Mouse (Mus musculus) mouse trophoblast stem cell (cell line): Measurements from ENCODE around the gene Necab2.

Source experiments
- in situ Hi-C, 2 experiments: fragments of 300-500 bp; cut with MseI, MboI; formaldehyde crosslinking; loops; 2 replicates in 1 of 2; 3 replicates in 1 of 2; pipeline ENCODE4 v1.15.1; 2025

Gene Necab2

DNA sequence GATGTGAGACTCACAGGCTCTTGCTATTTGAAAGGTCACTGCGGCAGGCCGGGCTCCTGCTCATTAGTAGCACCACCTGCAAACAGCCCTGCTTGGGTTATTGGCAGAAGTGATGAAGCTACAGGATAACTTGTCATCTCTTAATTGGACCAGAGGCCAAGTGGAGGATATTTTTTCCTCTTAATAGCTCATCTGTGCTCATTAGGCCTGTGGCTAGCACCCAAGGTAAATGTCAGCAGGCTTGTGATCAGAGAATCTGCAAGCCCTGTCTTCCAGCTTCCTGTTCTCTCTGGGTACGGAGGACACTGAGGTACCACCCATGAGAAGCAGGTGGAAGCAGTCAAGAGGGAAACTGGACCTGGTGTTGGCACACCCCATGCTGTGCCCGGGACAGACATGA, 4.6 kb downstream of the Necab2 start:
- in situ Hi-C loops = loop anchor here in 1 of 2 experiments (5.0 kb wide), 1 partner anchor 46 kb away; no protein-coding TSS in a partner anchor

DNA sequence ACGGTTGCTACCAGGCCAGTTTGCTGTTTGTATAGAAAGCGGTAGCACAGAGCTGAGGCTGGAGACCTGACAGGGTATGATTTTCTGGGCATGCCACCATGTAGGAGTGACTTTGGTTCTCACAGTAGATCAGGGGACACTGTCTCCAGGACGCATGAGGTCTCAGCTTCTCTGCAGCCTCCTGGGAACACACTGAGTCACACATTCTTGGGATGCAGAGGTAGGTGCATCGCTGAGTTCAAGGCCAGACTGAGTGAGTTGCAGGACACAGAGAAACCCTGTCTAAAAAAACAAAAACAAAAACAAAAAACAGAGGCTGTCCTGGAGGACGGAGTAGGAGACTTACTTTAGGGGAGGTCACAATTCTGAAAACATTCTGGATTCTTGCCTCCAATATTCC, 6.4 kb downstream of the Necab2 start:
- in situ Hi-C loops = loop anchor here in 1 of 2 experiments (5.0 kb wide), 1 partner anchor 44 kb away; no protein-coding TSS in a partner anchor

DNA sequence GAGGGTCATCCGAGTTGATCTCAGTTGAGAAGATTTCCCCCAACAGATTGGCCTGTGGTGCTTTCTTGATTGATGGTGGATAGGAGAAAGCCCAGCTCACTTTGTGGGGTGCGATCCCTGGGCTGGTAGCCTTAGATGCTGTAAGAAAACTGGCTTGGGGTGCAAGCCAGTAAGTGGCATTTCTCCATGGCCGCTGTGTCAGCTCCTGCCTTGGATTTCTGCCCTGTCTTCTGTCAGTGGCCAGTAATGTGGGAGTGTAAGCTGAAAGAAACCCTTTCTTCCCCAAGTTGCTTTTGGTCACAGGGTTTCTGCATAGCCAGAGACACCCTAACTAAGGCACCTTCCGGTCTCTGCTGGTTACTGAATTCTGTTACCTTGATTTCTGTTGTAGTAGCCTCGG, 9.5 kb downstream of the Necab2 start:
- in situ Hi-C loops = no loop called here

DNA sequence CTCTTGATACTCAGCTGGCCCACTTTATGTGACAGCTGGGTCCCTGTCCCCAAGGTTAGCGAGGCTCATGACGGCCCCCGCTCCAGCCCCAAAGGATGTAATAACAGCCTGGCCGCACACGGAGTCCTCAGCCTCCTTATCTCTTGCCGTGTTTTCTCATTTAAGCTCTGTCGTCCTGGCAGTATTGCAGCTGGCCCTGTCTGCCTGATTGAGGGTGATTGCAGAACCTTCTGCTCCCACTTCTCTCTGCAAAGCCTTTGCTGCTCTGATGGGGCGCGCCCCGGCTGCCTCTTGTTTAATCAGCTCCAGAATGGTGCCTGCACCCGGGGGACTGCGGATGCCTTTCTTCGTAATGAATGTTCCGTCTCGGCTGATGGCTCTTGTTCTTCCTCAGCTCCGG, 13.2 kb downstream of the Necab2 start:
- in situ Hi-C loops = no loop called here

DNA sequence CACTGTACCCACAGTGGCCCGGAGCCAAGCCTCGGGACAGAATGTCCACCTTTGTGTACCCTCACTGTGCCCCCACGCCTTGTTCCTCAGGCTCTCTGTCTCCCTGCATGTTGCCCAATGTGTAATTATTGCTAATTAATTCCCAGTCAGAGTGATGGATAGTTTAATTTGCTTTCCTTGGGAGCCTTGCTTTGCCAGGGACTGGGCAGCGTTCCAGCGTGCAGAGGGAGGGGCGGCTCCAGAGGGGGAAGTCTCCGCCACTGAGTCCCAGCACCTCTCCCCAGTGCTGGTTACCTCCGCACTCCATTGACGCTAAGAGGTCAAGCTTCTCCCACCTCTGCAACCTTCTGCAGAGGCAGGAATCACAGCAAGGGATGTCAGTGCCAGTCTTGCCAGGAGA, 14.8 kb downstream of the Necab2 start:
- in situ Hi-C loops = no loop called here

DNA sequence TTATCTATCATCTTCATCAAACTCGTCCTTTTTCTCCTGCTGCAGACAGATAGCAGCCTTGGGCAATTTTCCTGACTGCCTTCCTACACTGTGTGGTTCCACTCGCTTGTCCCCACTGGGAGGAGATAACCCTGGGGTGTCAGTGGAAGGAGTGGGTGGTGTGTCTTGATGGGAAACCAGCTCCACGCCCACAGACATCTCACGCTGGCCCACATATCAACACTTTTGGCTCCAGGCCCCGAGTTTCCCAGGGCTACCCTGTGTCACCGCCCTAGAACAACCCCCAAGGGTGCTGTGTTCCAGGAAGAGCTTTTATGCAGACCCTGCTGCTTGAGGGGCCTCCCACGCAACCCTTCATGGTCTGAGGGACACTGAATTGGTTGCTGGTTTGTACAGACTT, 17.2 kb downstream of the Necab2 start:
- in situ Hi-C loops = no loop called here

DNA sequence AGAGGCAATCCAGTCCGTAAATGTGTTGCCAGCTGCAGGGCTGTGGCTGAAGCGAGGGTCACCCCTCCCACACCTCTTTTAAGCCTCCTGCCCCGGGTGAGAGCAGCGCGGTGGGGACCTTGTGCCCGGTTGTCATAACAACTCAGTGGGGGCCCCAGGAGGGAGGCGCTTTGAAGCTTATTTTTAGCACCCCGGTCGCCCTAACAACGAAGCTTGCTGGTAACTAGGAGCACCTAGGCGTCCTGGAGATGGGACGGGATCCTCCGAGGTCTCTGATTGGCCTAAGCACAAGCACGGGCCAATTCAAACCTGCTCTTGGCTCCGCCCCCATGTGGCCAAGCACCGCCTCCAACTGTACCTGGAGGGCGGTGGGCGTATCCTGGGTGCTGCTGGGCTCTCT, 19.6 kb downstream of the Necab2 start:
- in situ Hi-C loops = no loop called here

DNA sequence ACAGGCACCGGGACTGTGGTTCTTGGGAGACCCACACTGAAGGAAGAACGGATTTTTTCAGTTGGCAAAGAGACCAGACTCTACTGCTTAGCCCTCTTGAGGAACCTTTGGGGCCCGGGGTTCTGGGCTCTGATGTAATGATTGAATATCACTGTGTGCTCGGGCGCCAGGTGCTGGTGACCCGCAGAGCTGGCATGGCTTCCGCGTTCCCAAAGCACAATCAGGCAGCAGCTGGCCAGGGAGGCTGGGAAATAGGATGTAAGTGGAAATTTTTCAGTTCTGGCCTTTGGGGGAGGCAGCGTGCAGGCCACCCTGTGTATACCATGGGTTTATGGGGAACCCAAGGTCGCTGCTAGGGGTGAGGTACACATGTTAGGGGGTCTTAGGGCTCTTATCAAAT, 20.3 kb downstream of the Necab2 start:
- in situ Hi-C loops = no loop called here

DNA sequence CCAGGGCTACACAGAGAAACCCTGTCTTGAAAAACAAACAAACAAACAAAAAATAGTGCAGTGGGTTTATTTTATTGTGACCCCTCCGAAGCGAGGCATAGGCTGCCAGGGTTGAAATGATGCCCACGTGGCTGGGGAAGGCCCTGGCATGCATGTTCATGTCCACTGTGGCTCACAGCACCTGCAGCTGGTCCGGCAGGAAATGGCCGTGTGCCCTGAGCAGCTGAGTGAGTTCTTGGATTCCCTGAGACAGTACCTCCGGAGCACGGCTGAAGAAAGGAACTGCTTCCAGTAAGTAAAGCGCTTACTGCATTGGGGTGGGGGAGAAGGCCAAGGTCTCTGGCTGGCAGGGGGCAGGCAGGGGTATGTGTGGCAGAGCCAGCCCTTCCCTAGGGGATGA, 21.6 kb downstream of the Necab2 start:
- in situ Hi-C loops = no loop called here

DNA sequence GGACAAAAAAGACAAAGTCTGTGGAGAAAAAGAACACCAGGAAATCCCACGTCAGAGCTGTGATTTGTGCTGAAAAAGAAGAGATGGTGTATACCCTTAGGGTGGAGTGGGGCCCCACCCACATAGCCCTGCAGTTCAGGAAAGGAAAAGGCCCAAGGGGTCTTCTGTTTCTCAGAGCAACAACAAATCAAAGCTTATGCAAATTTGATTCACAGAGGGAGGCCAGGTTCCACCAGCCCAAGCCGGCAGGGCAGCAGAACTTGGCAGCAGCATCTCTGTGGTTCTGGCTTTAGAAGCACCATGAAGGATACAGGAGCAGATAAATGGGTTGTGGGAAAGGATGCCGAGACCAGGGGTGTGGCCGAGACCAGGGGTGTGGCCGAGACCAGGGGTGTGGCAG, 32.2 kb downstream of the Necab2 start:
- in situ Hi-C loops = no loop called here

DNA sequence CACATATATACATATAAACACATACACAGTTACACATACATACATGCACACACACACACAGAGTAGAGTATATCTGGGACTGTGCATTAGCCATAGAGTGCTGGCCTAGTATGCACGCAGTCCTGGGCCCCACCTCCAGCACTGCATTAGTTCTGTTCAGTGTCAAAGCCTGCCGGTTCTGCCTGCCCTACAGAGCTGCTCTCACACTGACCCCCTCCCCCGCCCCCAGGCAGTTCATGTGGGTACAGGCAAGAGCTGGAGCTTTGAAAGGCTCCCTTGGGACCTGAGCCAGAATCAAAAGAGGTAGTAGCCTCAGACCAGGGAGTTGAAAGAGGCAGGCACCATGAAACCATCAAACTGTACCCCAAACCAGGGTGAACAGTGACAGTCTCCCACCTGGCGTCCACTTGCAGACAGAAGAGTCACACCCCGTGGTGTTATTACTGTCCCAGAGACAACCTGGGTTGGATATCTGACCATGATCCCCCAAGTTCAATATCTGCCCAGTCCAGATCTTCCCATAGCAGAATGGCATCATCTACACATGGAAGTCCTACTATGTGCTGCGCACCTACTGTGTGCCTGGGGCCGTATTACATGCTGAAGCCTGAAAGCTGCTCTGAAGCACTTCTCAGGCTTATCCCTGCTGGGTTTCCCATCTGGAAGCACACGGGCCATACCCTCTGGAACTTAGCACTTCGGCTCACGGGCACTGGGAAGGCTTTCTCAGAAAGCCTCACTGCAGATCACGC, 37.8 kb downstream of the Necab2 start:
- in situ Hi-C loops = no loop called here

DNA sequence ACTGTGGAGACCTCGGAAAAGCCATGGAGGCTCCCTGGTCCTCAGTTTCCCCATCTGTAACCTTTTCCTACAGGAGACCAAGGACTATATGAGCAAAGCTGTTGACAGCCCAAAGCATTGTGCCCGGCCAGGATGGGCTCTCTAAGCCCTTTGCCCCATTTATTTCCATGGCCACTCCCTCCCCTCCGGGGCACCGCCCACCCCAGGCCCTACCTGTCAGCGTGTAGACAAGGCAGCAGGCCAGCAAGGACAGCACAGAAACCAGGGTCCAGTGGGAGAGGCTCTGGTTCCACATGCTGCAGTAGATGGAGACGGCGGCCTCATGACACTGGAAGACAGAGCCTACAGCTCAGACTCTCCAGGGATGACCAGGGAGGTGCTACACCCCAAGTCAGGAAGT, 40.6 kb downstream of the Necab2 start:
- in situ Hi-C loops = no loop called here

DNA sequence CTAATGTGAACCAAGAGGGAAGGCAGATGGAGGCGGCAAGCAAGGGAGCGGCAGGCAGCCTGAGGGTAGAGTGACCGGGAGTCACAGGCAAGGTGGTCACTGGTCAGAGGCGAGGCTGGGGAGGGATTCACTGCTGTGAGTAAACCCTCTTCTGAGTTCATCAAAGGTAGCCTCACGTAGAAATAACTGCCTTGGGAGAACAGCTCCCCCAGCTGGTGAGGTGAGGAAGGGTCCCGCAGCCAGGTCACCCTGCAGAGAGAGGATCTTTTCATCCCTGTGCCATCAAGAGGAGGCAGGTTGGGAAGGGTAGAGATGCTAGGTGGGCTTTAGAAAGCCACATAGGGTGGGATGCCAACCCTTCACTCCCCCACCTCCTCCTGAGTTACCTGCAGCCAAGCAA, 50.3 kb downstream of the Necab2 start:
- in situ Hi-C loops = loop anchor here (5.0 kb wide), 3 partner anchors 45 to 85 kb away; no protein-coding TSS in a partner anchor

DNA sequence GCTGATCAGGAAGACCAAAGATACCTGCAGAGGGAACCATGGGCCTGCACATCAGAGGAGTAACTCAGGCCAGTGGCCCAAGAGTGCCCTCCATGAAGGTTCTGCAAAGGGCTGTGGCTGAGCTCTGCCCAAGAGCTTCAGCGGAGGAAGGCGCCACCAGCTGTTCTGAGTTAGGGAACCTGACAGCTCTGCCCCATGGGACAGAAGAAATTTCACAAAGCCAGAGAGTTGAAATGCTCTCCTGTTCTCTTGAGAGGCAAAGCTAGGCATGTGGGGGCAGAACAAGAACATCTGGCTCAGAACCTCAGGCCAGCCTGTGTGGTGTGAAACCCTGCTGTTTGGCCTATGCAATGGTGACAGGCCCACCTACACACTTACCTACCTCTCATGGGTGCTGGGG, 53.3 kb downstream of the Necab2 start:
- in situ Hi-C loops = loop anchor here (5.0 kb wide), 3 partner anchors 48 to 88 kb away; no protein-coding TSS in a partner anchor

DNA sequence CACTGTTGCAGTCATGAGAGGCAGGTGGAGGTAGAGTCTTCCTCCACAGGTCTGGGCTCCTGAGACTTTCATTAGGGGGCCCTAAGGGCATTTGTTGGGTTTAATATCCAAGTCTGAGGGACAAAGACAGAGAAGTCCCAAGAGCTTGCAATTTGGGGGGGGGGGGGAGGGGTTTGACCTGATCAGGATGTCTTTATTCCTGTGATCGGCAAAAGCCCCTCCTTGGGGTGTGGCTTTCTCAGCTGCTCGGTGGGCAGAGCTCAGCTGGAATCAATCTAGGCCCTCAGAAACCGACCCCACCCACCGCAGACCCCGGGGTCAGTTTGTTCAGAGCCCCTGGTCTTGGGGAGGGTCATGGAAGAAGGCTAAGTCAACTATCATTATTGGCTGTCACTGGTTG, 55.1 kb downstream of the Necab2 start, which contains the start of gene Slc38a8:
TSS of gene Slc38a8 (minus strand) at position 101 of the 400 bp plus-strand sequence.
- in situ Hi-C loops = no loop called here

DNA sequence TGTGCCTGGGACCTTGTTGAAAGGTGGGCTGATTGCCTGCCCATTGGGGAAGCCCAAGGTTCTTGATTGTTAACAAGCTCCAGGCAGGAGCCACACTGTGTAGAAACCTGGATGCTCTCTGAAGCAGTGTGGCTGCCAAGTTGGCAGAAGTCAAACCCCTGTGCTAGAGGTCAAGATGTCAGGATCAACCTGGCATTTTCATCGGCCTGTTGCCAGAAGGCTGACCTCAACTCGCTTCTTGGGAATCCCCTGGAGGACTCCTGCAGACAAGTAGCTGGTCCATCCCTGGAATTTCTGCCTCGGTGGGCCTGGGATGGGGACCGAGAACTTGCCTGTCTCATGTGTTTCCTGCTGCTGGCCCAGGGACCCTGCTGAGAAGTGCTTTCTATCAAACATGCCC, 55.6 kb downstream of the Necab2 start:
- in situ Hi-C loops = no loop called here

DNA sequence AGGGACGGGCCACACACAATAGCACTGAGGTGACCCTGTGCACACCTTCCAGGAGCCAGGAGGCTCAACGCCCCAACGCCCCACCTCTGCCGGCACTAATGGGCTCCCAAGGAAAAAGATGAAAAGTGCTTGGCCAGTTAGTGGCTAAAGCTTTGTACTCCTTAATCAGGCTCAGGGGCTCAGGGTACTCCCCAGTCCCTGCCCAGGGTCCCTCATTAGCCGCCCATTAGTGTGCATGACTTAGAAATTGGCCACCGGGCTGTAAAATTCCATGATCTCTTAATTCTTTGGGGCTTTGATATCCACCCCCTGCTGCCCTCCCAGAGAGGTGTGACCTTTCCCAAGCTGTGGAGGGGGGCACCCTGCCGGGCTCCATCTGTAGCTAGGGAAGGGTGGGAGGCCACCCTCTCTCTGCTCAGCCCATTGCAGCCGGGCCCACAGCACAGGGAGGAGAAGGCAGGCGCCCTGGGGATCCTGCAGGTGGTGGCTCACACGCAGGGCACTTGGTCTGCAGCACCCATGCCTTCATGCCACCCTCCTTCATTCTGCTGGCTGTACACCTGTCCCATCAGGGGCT, 56.8 kb downstream of the Necab2 start:
- in situ Hi-C loops = no loop called here

DNA sequence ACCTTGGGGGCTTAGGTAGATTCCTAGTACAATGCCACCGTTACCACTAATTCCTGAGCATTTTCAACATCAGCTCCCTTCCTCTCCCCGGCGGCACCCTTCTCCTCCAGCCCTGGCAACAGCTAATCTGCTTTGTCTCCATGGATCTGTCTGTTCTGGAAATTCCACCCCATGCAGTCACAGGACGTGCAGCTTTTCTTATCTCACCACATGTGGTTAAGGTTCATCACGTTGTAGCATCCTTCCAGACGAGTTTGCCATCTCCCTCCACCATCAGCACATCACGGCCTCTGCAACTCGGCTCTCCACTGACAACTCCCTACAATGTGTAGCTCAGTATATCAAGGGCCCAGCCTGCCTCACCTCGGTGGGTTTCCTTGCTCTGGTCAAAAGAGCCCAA, 59.0 kb downstream of the Necab2 start:
- in situ Hi-C loops = no loop called here

DNA sequence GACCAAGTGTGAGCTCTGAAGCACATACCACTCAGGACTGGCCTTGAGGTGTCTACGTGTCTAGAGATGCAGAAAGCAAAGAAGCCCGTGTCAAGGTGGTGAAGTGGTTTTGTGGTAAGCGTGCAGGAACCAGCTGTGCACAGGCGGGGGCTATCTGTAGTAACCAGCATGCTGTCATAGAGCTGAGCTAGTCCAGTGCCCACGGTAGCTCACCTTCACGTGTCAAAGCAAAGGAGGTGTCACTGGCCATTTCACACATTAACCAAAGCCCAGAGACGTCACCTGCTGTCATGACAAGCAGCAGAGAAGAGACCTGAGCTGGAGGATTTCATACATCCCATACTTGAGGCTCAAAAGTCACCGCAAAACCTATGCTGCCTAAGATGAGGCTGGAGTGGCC, 59.6 kb downstream of the Necab2 start:
- in situ Hi-C loops = no loop called here

DNA sequence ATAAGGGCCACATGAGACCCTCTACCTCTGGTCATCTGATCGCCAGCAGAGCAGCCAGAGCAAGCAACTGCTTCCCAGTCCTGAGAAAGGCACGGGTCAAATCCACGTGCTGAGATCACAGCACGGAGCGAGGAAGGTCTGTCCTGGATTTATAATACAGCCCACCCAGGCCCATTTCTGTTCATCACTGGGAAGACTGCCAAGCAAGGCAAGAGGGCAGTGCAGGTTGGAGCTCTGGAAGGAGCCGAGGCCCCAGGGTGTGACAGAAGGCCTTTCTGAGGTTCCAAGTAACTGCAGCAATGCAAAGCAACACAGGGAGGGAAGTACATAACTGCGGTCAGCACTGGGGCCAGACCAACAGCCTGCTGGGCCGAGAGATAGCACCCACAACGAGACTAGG, 64.0 kb downstream of the Necab2 start:
- in situ Hi-C loops = no loop called here

DNA sequence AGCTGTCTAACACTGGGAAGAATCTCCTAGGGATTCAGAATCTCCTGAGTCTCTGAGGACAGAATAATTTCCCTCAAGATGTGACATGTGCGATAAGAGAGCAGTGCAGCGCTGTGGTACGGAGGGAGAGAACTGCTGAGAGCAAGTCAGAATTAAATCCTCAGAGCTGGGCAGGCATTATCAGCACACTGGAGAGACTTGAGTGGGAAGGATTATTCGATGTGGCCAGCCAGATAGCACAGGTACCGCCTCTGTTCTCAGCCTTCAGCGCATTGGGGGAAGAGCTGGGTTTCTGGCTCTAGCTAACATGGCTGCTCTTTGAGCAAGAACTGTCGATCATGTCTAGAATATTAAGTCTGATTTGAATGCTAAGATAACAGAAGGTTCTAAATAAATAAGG, 65.2 kb downstream of the Necab2 start:
- in situ Hi-C loops = no loop called here

DNA sequence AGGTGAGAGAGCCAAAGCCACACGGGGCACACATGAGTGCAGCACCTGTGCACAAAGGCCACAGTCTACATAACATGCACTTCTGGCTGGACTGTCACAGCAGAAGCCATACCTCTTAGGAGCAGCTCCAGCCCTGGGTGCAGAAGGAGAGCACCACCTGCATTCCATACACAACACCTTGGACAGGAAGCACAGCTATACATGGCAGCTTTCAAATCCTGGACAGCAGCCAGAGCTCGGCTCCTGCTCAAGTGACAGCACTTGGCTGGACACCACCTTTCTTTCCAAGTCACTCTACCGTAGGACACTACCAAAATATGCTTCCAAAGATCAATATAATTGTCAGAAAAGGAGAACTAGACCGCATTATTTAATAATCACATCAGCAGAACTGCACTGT, 66.9 kb downstream of the Necab2 start:
- in situ Hi-C loops = no loop called here

DNA sequence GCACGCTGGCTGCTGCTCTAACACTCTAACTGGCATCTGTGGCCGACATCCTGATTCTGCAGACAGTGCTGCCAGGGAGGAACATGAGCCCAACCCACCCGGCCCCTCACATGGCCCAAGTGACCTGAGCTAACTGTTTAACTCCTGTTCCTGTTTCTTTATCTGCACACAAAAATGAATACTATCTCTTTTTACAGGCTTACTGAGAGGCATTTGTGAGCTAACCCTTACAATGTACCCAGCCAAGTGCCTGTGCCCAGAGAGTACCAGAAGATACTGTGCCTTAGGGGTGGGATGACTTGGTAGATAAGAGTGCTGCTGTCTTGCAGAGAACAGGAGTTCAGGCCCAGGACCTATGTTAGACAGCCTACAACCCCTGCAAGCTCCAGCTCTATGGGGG, 68.4 kb downstream of the Necab2 start:
- in situ Hi-C loops = no loop called here
